Mouse (Mus musculus) heart, embryonic 11.5 days (tissue): ENCODE data around the gene Tigar. TPM values are rescaled to one million over a fixed set of nuclear protein-coding genes. Genes with fewer than 3 reads are reported as not detected.
A peak's percentile ranks its signal among the peaks of the same experiment; 100 is the strongest.

ENCODE experiments used
- ATAC-seq: fragments of 200-750 bp; cut with Nextera tagmentation; replicated peaks from 2 replicates; pipeline ENCODE4 v1.8.0; 2017; ENCODE audit warnings: moderate library complexity; ENCODE audit not compliant: insufficient number of reproducible peaks, low FRiP score, low TSS enrichment
- H3K27ac ChIP-seq: fragments of 300-500 bp; sonication (generic); 2 replicates; pipeline ENCODE4 v1.5.1; 2014; ENCODE audit warnings: mild to moderate bottlenecking, low read depth, low read length
- H3K27me3 ChIP-seq: fragments of 300-500 bp; sonication (generic); 2 replicates; pipeline ENCODE4 v1.6.1; 2014; ENCODE audit warnings: mild to moderate bottlenecking, low read length, mixed read lengths; ENCODE audit not compliant: control insufficient read depth, insufficient read depth
- H3K36me3 ChIP-seq: fragments of 300-500 bp; sonication (generic); 2 replicates; pipeline ENCODE4 v1.6.1; 2014; ENCODE audit warnings: mild to moderate bottlenecking, low read length, moderate library complexity, mixed read lengths; ENCODE audit not compliant: control insufficient read depth, insufficient read depth
- H3K4me1 ChIP-seq: fragments of 300-500 bp; sonication (generic); 2 replicates; pipeline ENCODE4 v1.6.1; 2014; ENCODE audit warnings: low read length; ENCODE audit not compliant: control insufficient read depth, insufficient read depth
- H3K4me2 ChIP-seq: fragments of 300-500 bp; sonication (generic); 2 replicates; pipeline ENCODE4 v1.6.1; 2014; ENCODE audit warnings: mild to moderate bottlenecking, moderate library complexity
- H3K4me3 ChIP-seq: fragments of 300-500 bp; sonication (generic); 2 replicates; pipeline ENCODE4 v1.5.1; 2014; ENCODE audit warnings: low read depth, low read length
- H3K9ac ChIP-seq: fragments of 300-500 bp; sonication (generic); 2 replicates; pipeline ENCODE4 v1.6.1; 2014; ENCODE audit warnings: mild to moderate bottlenecking, low read depth, low read length, moderate library complexity
- H3K9me3 ChIP-seq: fragments of 300-500 bp; sonication (generic); replicated peaks from 2 replicates; pipeline ENCODE4 v1.6.1; 2016; ENCODE audit warnings: low read length; ENCODE audit not compliant: control insufficient read depth
- WGBS: fragments of 180-500 bp; shearing (Covaris S2); extraction: QIAGEN DNeasy Blood & Tissue Kit; methylation state at CpG from one replicate; pipeline ENCODE4 v1.1.7; 2014; ENCODE audit not compliant: insufficient replicate concordance; 5-methylcytosine and 5-hydroxymethylcytosine counted together
- polyA plus RNA-seq: library from polyadenylated mRNA; unstranded; fragments of >200 nt; fragmentation: Nextera tagmentation; extraction: Ambion mirVana; gene quantifications from 2 replicates; pipeline ENCODE4 v1.2.1, GENCODE M21; 2014

Tigar gene
- polyA plus RNA-seq, 1 experiment from 2014 or later = 5.5 TPM

- Histone ChIP-seq H3K4me3 (peak overlapping the region; percentile 69), H3K36me3 (no peaks in the 10 kb centered on the region), H3K27me3 (no peaks in the 10 kb centered on the region), H3K4me1 (peaks cover 36% of the 10 kb centered on the region), H3K9me3 (no peaks in the 10 kb centered on the region), H3K9ac (peak overlapping the region; percentile 73), H3K27ac (peak overlapping the region; percentile 90), H3K4me2 (peak overlapping the region; percentile 80)
- under 1% methylated on average over 29 of the region's 29 CpGs for WGBS
- 0 out of 2 replicates have a peak, but pooled peaks have one; percentile 18 for ATAC-seq
Measured at GRCm38 (mm10) chr6:127151565-127152105, 42.3 kb upstream of the Tigar start.

GRCm38 (mm10) chr6:127150663-127151564 lies 41.6 kb upstream of the Tigar start:
- H3K4me2 ChIP-seq = peak overlapping the region; percentile 80
- peak; percentile 66 for ATAC-seq
- WGBS = under 1% methylated on average over 34 of the region's 34 CpGs
- peak overlapping the region; percentile 99 for H3K9ac ChIP-seq
- no peaks in the 10 kb centered on the region for H3K36me3 ChIP-seq
- H3K4me1 ChIP-seq = peaks cover 40% of the 10 kb centered on the region
- H3K27ac ChIP-seq = peak overlapping the region; percentile 90
- no peaks in the 10 kb centered on the region for H3K27me3 ChIP-seq
- no peaks in the 10 kb centered on the region for H3K9me3 ChIP-seq
- peak overlapping the region; percentile 69 for H3K4me3 ChIP-seq

GRCm38 (mm10) chr6:127149944-127150662 lies 40.7 kb upstream of the Tigar start:
- peak overlapping the region; percentile 99 for H3K9ac ChIP-seq
- peak overlapping the region; percentile 84 for H3K27ac ChIP-seq
- peak overlapping the region; percentile 69 for H3K4me3 ChIP-seq
- H3K36me3 ChIP-seq = no peaks in the 10 kb centered on the region
- H3K4me2 ChIP-seq = peak overlapping the region; percentile 80
- H3K4me1 ChIP-seq = peaks cover 44% of the 10 kb centered on the region
- no peak for ATAC-seq
- no peaks in the 10 kb centered on the region for H3K9me3 ChIP-seq
- under 1% methylated on average over 38 of the region's 38 CpGs for WGBS
- H3K27me3 ChIP-seq = no peaks in the 10 kb centered on the region

GRCm38 (mm10) chr6:127149303-127149943 lies 40.1 kb upstream of the Tigar start:
- Histone ChIP-seq H3K9me3 (no peaks in the 10 kb centered on the region), H3K9ac (peak overlapping the region; percentile 99), H3K4me1 (peaks cover 45% of the 10 kb centered on the region), H3K4me3 (peak overlapping the region; percentile 69), H3K27ac (peak overlapping the region; percentile 84), H3K27me3 (no peaks in the 10 kb centered on the region), H3K36me3 (no peaks in the 10 kb centered on the region), H3K4me2 (peak overlapping the region; percentile 80)
- no peak for ATAC-seq
- under 1% methylated on average over 30 of the region's 30 CpGs for WGBS

GRCm38 (mm10) chr6:127148526-127149302 lies 39.4 kb upstream of the Tigar start:
- Histone ChIP-seq H3K36me3 (no peaks in the 10 kb centered on the region), H3K9me3 (no peaks in the 10 kb centered on the region), H3K4me1 (peaks cover 50% of the 10 kb centered on the region), H3K4me3 (peak overlapping the region; percentile 69), H3K27me3 (no peaks in the 10 kb centered on the region), H3K4me2 (peak overlapping the region; percentile 80), H3K9ac (peak overlapping the region; percentile 99), H3K27ac (peak overlapping the region; percentile 84)
- WGBS = 5% methylated on average over 20 of the region's 20 CpGs
- no peak for ATAC-seq

GRCm38 (mm10) chr6:127147665-127148064 lies 38.3 kb upstream of the Tigar start:
- WGBS = 1% methylated on average over 4 of the region's 4 CpGs
- Histone ChIP-seq H3K36me3 (peaks cover 3% of the 10 kb centered on the region; the same call in 1 of the 2 replicates), H3K4me2 (peak overlapping the region; percentile 80), H3K27ac (no peak overlapping the region; the same call in 1 of the 2 replicates), H3K9me3 (no peaks in the 10 kb centered on the region), H3K4me1 (peaks cover 45% of the 10 kb centered on the region), H3K9ac (no peak overlapping the region), H3K4me3 (peak overlapping the region; percentile 69), H3K27me3 (no peaks in the 10 kb centered on the region)
- no peak for ATAC-seq

- H3K9me3 ChIP-seq = no peaks in the 10 kb centered on the region
- ATAC-seq = no peak
- H3K27ac ChIP-seq = no peak overlapping the region
- 82% methylated on average over 3 of the region's 3 CpGs for WGBS
- H3K9ac ChIP-seq = no peak overlapping the region
- peaks cover 4% of the 10 kb centered on the region; the same call in 1 of the 2 replicates for H3K36me3 ChIP-seq
- peaks cover 40% of the 10 kb centered on the region for H3K4me1 ChIP-seq
- no peaks in the 10 kb centered on the region for H3K27me3 ChIP-seq
- no peak overlapping the region for H3K4me3 ChIP-seq
- no peak overlapping the region for H3K4me2 ChIP-seq
Measured at GRCm38 (mm10) chr6:127146322-127146947, 37.1 kb upstream of the Tigar start.
